Mouse (Mus musculus) ES-Bruce4 (cell line): ENCODE measurements around the gene L3mbtl3. TPM values are rescaled to one million over a fixed set of nuclear protein-coding genes. Genes with fewer than 3 reads are reported as not detected.
A peak's percentile ranks its signal among the peaks of the same experiment; 100 is the strongest.

Source experiments
- H3K27ac ChIP-seq: 2 replicates; pipeline ENCODE4 v1.5.1; 2012; ENCODE audit warnings: low read length, inconsistent platforms; ENCODE audit not compliant: insufficient read depth
- H3K27me3 ChIP-seq: 2 replicates; pipeline ENCODE4 v1.6.1; 2012; ENCODE audit warnings: mild to moderate bottlenecking, low read length, inconsistent platforms; ENCODE audit not compliant: control insufficient read depth, poor library complexity, insufficient read depth, severe bottlenecking
- H3K36me3 ChIP-seq: 2 replicates; pipeline ENCODE4 v1.6.1; 2012; ENCODE audit warnings: inconsistent platforms, mild to moderate bottlenecking, low read length, moderate library complexity; ENCODE audit not compliant: control insufficient read depth, poor library complexity, insufficient read depth, severe bottlenecking
- H3K4me1 ChIP-seq: one replicate; pipeline ENCODE4 v1.8.1; 2011; ENCODE audit warnings: low read length; ENCODE audit not compliant: control insufficient read depth, insufficient read depth
- H3K4me3 ChIP-seq: 2 replicates; pipeline ENCODE4 v1.5.1; 2011; ENCODE audit warnings: low read depth, mild to moderate bottlenecking, low read length
- H3K9ac ChIP-seq: 2 replicates; pipeline ENCODE4 v1.6.1; 2012; ENCODE audit warnings: low read depth, mild to moderate bottlenecking, inconsistent platforms; ENCODE audit not compliant: poor library complexity, severe bottlenecking
- H3K9me3 ChIP-seq: replicated peaks from 2 replicates; pipeline ENCODE4 v1.6.1; 2012; ENCODE audit warnings: mild to moderate bottlenecking, low read length, inconsistent platforms; ENCODE audit not compliant: control insufficient read depth, poor library complexity, insufficient read depth, severe bottlenecking
- CTCF ChIP-seq: IDR thresholded peaks from one replicate; pipeline ENCODE4 v1.8.1; 2011; ENCODE audit warnings: low read depth, low read length
- EP300 ChIP-seq: IDR thresholded peaks from 2 replicates; pipeline ENCODE4 v1.6.1; 2011; ENCODE audit warnings: low read depth, low read length; ENCODE audit not compliant: insufficient read depth
- POLR2A ChIP-seq: IDR thresholded peaks from one replicate; pipeline ENCODE4 v1.8.1; 2011; ENCODE audit warnings: low read length; ENCODE audit not compliant: insufficient read depth
- polyA plus RNA-seq: library from polyadenylated mRNA; stranded (reverse); fragments of >200 nt; gene quantifications from 2 replicates; pipeline ENCODE4 v1.2.4, GENCODE M21; 2011; ENCODE audit warnings: low read depth; ENCODE audit not compliant: missing spikeins, insufficient read depth, insufficient read length

L3mbtl3 gene
- polyA plus RNA-seq: 15.9 and 16.5 TPM in 2 replicates

GRCm38 (mm10) chr10:26375790-26376545 is at the start of gene L3mbtl3:
Gene L3mbtl3 (minus strand): TSS chr10:26375971.
- Histone ChIP-seq H3K4me3 (peak within 1 kb of the TSS; percentile 99), H3K27ac (no peak within 1 kb of the TSS), H3K9me3 (no peaks in the 10 kb centered on the region), H3K36me3 (no peaks in the 10 kb centered on the region), H3K4me1 (no peaks in the 10 kb centered on the region), H3K9ac (peak within 1 kb of the TSS; percentile 73), H3K27me3 (peaks cover 2% of the 10 kb centered on the region; the same call in 1 of the 2 replicates)
- no peak for TF ChIP-seq EP300
- no peak for TF ChIP-seq CTCF
- no peak for TF ChIP-seq POLR2A

GRCm38 (mm10) chr10:26421168-26421567 is 45.4 kb upstream of the L3mbtl3 start:
- Histone ChIP-seq H3K27ac (no peak overlapping the region), H3K4me1 (no peaks in the 10 kb centered on the region), H3K36me3 (no peaks in the 10 kb centered on the region), H3K4me3 (no peak overlapping the region), H3K9me3 (no peaks in the 10 kb centered on the region), H3K9ac (no peak overlapping the region), H3K27me3 (no peaks in the 10 kb centered on the region)
- no peak for TF ChIP-seq EP300
- TF ChIP-seq POLR2A: no peak
- TF ChIP-seq CTCF: no peak

GRCm38 (mm10) chr10:26388656-26389055 is 12.9 kb upstream of the L3mbtl3 start:
- H3K36me3 ChIP-seq: no peaks in the 10 kb centered on the region

GRCm38 (mm10) chr10:26377332-26377602 is 1.5 kb upstream of the L3mbtl3 start:
- TF ChIP-seq EP300: no peak
- Histone ChIP-seq H3K36me3 (no peaks in the 10 kb centered on the region), H3K4me1 (no peaks in the 10 kb centered on the region), H3K4me3 (no peak overlapping the region), H3K9me3 (no peaks in the 10 kb centered on the region), H3K9ac (no peak overlapping the region), H3K27me3 (peaks cover 2% of the 10 kb centered on the region; the same call in 1 of the 2 replicates), H3K27ac (no peak overlapping the region)

More at GRCm38 (mm10) chr10:26388656-26389055, 12.9 kb upstream of the L3mbtl3 start:
- Histone ChIP-seq H3K9ac (no peak overlapping the region), H3K9me3 (no peaks in the 10 kb centered on the region), H3K27me3 (no peaks in the 10 kb centered on the region), H3K27ac (no peak overlapping the region), H3K4me3 (no peak overlapping the region), H3K4me1 (no peaks in the 10 kb centered on the region)
- TF ChIP-seq POLR2A (no peak), CTCF (no peak), EP300 (no peak)

- Histone ChIP-seq H3K27me3 (peaks cover 2% of the 10 kb centered on the region; the same call in 1 of the 2 replicates), H3K27ac (no peak overlapping the region), H3K9me3 (no peaks in the 10 kb centered on the region), H3K36me3 (no peaks in the 10 kb centered on the region), H3K4me3 (no peak overlapping the region), H3K4me1 (no peaks in the 10 kb centered on the region), H3K9ac (no peak overlapping the region)
- no peak for TF ChIP-seq EP300
- no peak for TF ChIP-seq CTCF
- TF ChIP-seq POLR2A: no peak
Measured at GRCm38 (mm10) chr10:26376546-26377331, 968 bp upstream of the L3mbtl3 start.

- no peak for TF ChIP-seq CTCF
- TF ChIP-seq POLR2A: no peak
- no peak for TF ChIP-seq EP300
- H3K27ac ChIP-seq: no peak overlapping the region
- no peaks in the 10 kb centered on the region for H3K9me3 ChIP-seq
- H3K4me3 ChIP-seq: peak overlapping the region; percentile 69
- no peaks in the 10 kb centered on the region for H3K4me1 ChIP-seq
- peaks cover 2% of the 10 kb centered on the region; the same call in 1 of the 2 replicates for H3K27me3 ChIP-seq
- no peaks in the 10 kb centered on the region for H3K36me3 ChIP-seq
- peak overlapping the region; percentile 73 for H3K9ac ChIP-seq
Measured at GRCm38 (mm10) chr10:26375351-26375751, 420 bp downstream of the L3mbtl3 start.
